Mouse (Mus musculus) liver, embryonic 16.5 days (tissue): ENCODE measurements around the gene Spag7. TPM values are rescaled to one million over a fixed set of nuclear protein-coding genes. Genes with fewer than 3 reads are reported as not detected.
A peak's percentile ranks its signal among the peaks of the same experiment; 100 is the strongest.

Source experiments
- ATAC-seq: fragments of 200-750 bp; cut with Nextera tagmentation; 2 replicates; pipeline ENCODE4 v1.8.0; 2017; ENCODE audit warnings: low read depth, mild to moderate bottlenecking, moderate number of reproducible peaks, moderate library complexity
- H3K27ac ChIP-seq: fragments of 300-500 bp; sonication (generic); 2 replicates; pipeline ENCODE4 v1.5.1; 2014; ENCODE audit warnings: mild to moderate bottlenecking, low read length
- H3K27me3 ChIP-seq: fragments of 300-500 bp; sonication (generic); 2 replicates; pipeline ENCODE4 v1.6.1; 2014; ENCODE audit warnings: low read depth, low read length, mixed read lengths; ENCODE audit not compliant: control insufficient read depth, insufficient read depth
- H3K36me3 ChIP-seq: fragments of 300-500 bp; sonication (generic); 2 replicates; pipeline ENCODE4 v1.6.1; 2014; ENCODE audit warnings: mild to moderate bottlenecking; ENCODE audit not compliant: control insufficient read depth, insufficient read depth
- H3K4me1 ChIP-seq: fragments of 300-500 bp; sonication (generic); 2 replicates; pipeline ENCODE4 v1.6.1; 2014; ENCODE audit warnings: low read depth, low read length, mixed read lengths; ENCODE audit not compliant: control insufficient read depth
- H3K4me2 ChIP-seq: fragments of 300-500 bp; sonication (generic); 2 replicates; pipeline ENCODE4 v1.6.1; 2014; ENCODE audit warnings: low read depth, low read length, mixed read lengths
- H3K4me3 ChIP-seq: fragments of 300-500 bp; sonication (generic); 2 replicates; pipeline ENCODE4 v1.5.1; 2014; ENCODE audit warnings: low read depth, mild to moderate bottlenecking, low read length
- H3K9ac ChIP-seq: fragments of 300-500 bp; sonication (generic); 2 replicates; pipeline ENCODE4 v1.6.1; 2014; ENCODE audit warnings: low read depth, low read length
- H3K9me3 ChIP-seq: fragments of 300-500 bp; sonication (generic); replicated peaks from 2 replicates; pipeline ENCODE4 v1.6.1; 2016; ENCODE audit warnings: low read length; ENCODE audit not compliant: control insufficient read depth
- WGBS: fragments of 180-500 bp; shearing (Covaris S2); extraction: QIAGEN DNeasy Blood & Tissue Kit; methylation state at CpG from one replicate; pipeline ENCODE4 v1.1.7; 2014; ENCODE audit not compliant: insufficient replicate concordance; 5-methylcytosine and 5-hydroxymethylcytosine counted together
- polyA plus RNA-seq: library from polyadenylated mRNA; unstranded; fragments of >200 nt; fragmentation: Nextera tagmentation; extraction: Ambion mirVana; gene quantifications from 2 replicates; pipeline ENCODE4 v1.2.1, GENCODE M21; 2015

The Spag7 gene
- polyA plus RNA-seq, 1 experiment from 2014 or later = 57.5 TPM

GRCm38 (mm10) chr11:70701221-70701955 lies 32.2 kb upstream of the Spag7 start:
- Histone ChIP-seq H3K27me3 (peaks cover 9% of the 10 kb centered on the region), H3K4me3 (peak overlapping the region; percentile 68), H3K9ac (peak overlapping the region; percentile 76), H3K4me2 (peak overlapping the region; percentile 77), H3K4me1 (peaks cover 17% of the 10 kb centered on the region), H3K36me3 (peaks cover 6% of the 10 kb centered on the region; the same call in 1 of the 2 replicates), H3K9me3 (no peaks in the 10 kb centered on the region), H3K27ac (peak overlapping the region; percentile 14; the same call in 1 of the 2 replicates)
- WGBS = 15% methylated on average over 10 of the region's 10 CpGs
- no peak for ATAC-seq

GRCm38 (mm10) chr11:70700613-70701012 lies 31.4 kb upstream of the Spag7 start:
- H3K27me3 ChIP-seq = peaks cover 9% of the 10 kb centered on the region
- H3K9ac ChIP-seq = peak overlapping the region; percentile 76
- peak; percentile 20 for ATAC-seq
- H3K36me3 ChIP-seq = peaks cover 5% of the 10 kb centered on the region; the same call in 1 of the 2 replicates
- H3K27ac ChIP-seq = peak overlapping the region; percentile 86
- H3K9me3 ChIP-seq = no peaks in the 10 kb centered on the region
- peaks cover 17% of the 10 kb centered on the region for H3K4me1 ChIP-seq
- H3K4me3 ChIP-seq = peak overlapping the region; percentile 68
- 0% methylated on average over 33 of the region's 34 CpGs for whole genome bisulfite sequencing
- H3K4me2 ChIP-seq = peak overlapping the region; percentile 77

- peak within 1 kb of the TSS; percentile 86 for H3K27ac ChIP-seq
- 1% methylated on average over 69 of the region's 69 CpGs for WGBS
Measured at GRCm38 (mm10) chr11:70699722-70700556, 30.7 kb upstream of the Spag7 start, which contains the start of the genes Inca1 and Kif1c. Gene Inca1, minus strand, starts transcription at chr11:70700155. Gene Kif1c, plus strand, starts transcription at chr11:70700548.

DNA sequence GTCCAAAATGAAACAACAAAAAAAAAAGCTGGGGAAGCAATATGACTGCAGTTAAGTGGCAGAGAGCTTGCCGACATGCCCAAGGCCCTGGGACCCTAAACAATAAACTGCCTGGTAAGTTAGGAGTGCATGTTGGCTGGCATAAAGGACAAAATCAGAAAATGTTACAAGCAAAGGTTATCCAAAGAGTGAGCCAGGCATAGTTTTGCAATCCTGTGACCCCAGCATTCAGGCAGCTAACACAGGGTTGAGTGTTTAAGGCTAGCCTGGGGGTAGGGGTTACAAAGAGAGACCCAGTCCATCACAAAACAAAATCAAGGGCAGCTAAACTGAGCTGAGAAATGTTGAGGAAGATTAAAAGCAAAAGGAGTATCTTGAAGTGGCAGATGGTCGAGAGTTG lies 29.8 kb upstream of the Spag7 start:
- no peak overlapping the region for H3K4me3 ChIP-seq
- ATAC-seq = no peak

More at GRCm38 (mm10) chr11:70699722-70700556, 30.7 kb upstream of the Spag7 start, which contains the start of the genes Inca1 and Kif1c:
- H3K9ac ChIP-seq = peak within 1 kb of the TSS; percentile 76
- peaks cover 9% of the 10 kb centered on the region for H3K27me3 ChIP-seq
- H3K4me2 ChIP-seq = peak within 1 kb of the TSS; percentile 77
- H3K9me3 ChIP-seq = no peaks in the 10 kb centered on the region
- peaks cover 17% of the 10 kb centered on the region for H3K4me1 ChIP-seq
- ATAC-seq = peak; percentile 94
- H3K4me3 ChIP-seq = peak within 1 kb of the TSS; percentile 68
- no peaks in the 10 kb centered on the region for H3K36me3 ChIP-seq

GRCm38 (mm10) chr11:70697376-70697775 lies 28.2 kb upstream of the Spag7 start:
- H3K4me3 ChIP-seq = no peak overlapping the region
- peaks cover 13% of the 10 kb centered on the region for H3K4me1 ChIP-seq
- no peaks in the 10 kb centered on the region for H3K9me3 ChIP-seq
- H3K27me3 ChIP-seq = peaks cover 9% of the 10 kb centered on the region
- no peak for ATAC-seq
- no peaks in the 10 kb centered on the region for H3K36me3 ChIP-seq
- H3K4me2 ChIP-seq = no peak overlapping the region
- 43% methylated on average over 3 of the region's 3 CpGs for WGBS
- no peak overlapping the region for H3K9ac ChIP-seq
- no peak overlapping the region for H3K27ac ChIP-seq

More for the DNA sequence above, 29.8 kb upstream of the Spag7 start:
- Histone ChIP-seq H3K4me2 (peak overlapping the region; percentile 77; the same call in 1 of the 2 replicates), H3K9ac (no peak overlapping the region; the same call in 1 of the 2 replicates), H3K9me3 (no peaks in the 10 kb centered on the region), H3K27ac (peak overlapping the region; percentile 7), H3K27me3 (peaks cover 9% of the 10 kb centered on the region), H3K4me1 (peaks cover 17% of the 10 kb centered on the region), H3K36me3 (no peaks in the 10 kb centered on the region)
- 57% methylated on average over 2 of the region's 2 CpGs for WGBS

DNA sequence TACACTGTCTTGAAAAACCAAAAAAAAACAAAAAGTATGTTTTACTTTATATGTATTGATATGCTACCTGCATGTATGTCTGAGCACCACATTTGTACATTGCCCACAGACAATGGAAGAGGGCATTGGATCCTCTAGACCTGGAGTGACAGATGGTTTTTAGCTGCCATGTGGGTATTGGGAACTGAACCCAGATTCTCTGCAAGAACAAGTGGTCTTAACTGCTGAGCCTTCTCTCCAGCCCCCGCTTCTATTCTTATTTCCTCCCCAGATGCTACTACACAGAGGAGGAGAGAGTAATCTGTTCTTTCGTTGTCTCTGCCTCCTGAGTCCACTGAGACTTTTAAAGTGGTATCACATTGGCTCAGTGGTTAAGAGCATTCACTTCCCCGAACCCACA lies 24.3 kb upstream of the Spag7 start:
- 48% methylated on average over 3 of the region's 3 CpGs for WGBS
- Histone ChIP-seq H3K36me3 (no peaks in the 10 kb centered on the region), H3K9ac (no peak overlapping the region), H3K4me2 (no peak overlapping the region), H3K27me3 (no peaks in the 10 kb centered on the region; the same call in 1 of the 2 replicates), H3K4me1 (peaks cover under 1% of the 10 kb centered on the region; the same call in 1 of the 2 replicates), H3K9me3 (no peaks in the 10 kb centered on the region), H3K27ac (no peak overlapping the region), H3K4me3 (no peak overlapping the region)
- no peak for ATAC-seq

DNA sequence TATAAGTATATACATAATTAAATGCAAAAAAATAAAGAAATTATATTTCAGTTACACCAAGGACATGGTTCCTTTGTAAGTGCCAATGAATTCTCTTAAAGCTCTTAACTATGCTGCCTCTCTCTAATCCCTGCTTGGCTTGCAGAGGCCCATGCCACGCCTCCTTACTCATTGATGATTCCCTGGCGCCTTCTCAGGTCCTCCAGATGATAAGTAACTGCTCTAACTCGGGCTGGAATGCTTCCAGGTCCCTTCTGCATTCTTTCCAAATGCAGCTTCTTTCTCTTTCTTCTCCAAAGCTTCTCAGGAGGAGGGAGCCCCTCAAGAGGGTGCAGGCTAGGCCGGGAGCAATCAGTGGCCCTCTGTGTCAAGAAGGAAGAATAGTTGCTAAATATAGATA lies 20.4 kb upstream of the Spag7 start:
- Histone ChIP-seq H3K36me3 (no peaks in the 10 kb centered on the region), H3K4me1 (peaks cover 11% of the 10 kb centered on the region), H3K9me3 (no peaks in the 10 kb centered on the region), H3K27me3 (no peaks in the 10 kb centered on the region), H3K4me3 (no peak overlapping the region), H3K9ac (no peak overlapping the region), H3K4me2 (no peak overlapping the region), H3K27ac (no peak overlapping the region)
- WGBS = 42% methylated on average over 4 of the region's 4 CpGs
- ATAC-seq = no peak

DNA sequence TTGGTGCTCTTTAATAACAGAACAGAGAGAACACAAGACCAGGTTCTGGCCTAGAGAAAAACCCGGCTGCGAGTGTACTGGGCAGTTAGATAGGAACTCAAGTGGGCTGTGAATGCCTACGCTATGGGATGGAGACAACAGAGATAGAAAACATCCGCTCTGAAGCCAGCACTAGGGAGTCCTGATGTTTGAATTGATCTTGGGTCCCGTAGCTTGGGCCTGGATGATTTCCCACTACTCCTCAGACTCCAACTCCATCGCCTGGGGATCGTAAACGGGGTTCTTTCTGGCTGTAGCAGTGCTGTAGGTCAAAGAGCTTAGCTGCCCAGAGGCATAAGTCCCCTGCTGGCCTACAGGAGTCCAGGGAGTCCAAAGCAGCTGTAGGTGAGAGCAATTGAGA lies 19.2 kb upstream of the Spag7 start:
- peaks cover 11% of the 10 kb centered on the region for H3K4me1 ChIP-seq
- H3K9ac ChIP-seq = peak overlapping the region; percentile 77
- peak overlapping the region; percentile 88 for H3K4me2 ChIP-seq
- H3K9me3 ChIP-seq = no peaks in the 10 kb centered on the region
- H3K27ac ChIP-seq = peak overlapping the region; percentile 11; the same call in 1 of the 2 replicates
- H3K36me3 ChIP-seq = no peaks in the 10 kb centered on the region
- H3K27me3 ChIP-seq = no peaks in the 10 kb centered on the region
- H3K4me3 ChIP-seq = peak overlapping the region; percentile 75
- ATAC-seq = no peak
- 33% methylated on average over 8 of the region's 8 CpGs for WGBS
